Mouse (Mus musculus) G1E (cell line): ENCODE data around the gene Gpr183.

Experiments
- CTCF ChIP-seq: IDR thresholded peaks from 2 replicates; pipeline ENCODE4 v1.5.1; 2012; ENCODE audit warnings: low read depth, low read length, inconsistent platforms, mixed read lengths
- GATA1 ChIP-seq: IDR thresholded peaks from 2 replicates; pipeline ENCODE4 v1.6.1; 2012; ENCODE audit warnings: borderline replicate concordance, low read length, inconsistent platforms, mixed read lengths

DNA sequence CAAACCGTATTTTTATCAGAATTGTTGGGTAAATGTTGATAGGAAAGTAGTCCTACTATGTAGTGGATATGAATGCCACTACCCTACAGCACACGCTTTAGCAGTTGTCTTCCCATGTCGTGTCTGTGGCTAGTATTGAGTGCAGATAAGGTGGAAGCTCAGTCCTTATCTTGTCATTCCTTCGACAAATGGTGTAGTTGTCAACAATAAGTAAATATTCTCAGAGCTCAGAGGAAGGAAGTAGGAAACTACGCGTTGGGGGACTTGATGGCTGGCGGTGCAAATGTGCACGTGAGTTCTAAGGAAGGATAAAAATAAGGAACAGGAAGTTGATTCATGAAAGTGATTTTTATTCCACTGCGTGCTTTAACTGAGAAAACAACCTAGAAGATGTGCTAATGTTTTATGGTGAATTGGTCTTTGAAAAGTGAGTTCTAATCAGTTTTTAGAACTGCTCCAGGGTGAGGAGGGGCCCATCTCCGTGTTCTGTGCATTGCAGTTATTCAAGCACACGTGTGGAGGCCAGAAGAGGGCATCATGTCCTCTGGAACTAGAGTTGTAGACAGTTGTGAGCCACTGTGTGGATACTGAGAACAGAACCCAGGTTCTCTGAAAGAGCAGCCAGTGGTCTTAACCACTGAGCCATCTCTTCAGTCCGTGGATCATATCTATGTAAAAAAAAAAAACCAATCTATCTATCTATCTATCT, 35.6 kb downstream of the Gpr183 start:
- TF ChIP-seq CTCF = no peak
- no peak for TF ChIP-seq GATA1
